Mouse (Mus musculus) common myeloid progenitor, adult 5-6 weeks (primary cell): ENCODE data around the gene Pyurf. TPM values are rescaled to one million over a fixed set of nuclear protein-coding genes. Genes with fewer than 3 reads are reported as not detected.

Experiments
- ATAC-seq: replicated peaks from 2 replicates; pipeline ENCODE4 v1.8.0; 2016; ENCODE audit warnings: low read depth, mild to moderate bottlenecking, moderate TSS enrichment, inconsistent platforms; ENCODE audit not compliant: poor library complexity, severe bottlenecking
- total RNA-seq: library from RNA; stranded (forward); fragments of 200-1000, 187-1606 nt; gene quantifications from 2 replicates; pipeline ENCODE4 v1.2.3, GENCODE M21; 2017

Gene Pyurf
- 16.9 and 18.0 TPM in 2 replicates for total RNA-seq

DNA sequence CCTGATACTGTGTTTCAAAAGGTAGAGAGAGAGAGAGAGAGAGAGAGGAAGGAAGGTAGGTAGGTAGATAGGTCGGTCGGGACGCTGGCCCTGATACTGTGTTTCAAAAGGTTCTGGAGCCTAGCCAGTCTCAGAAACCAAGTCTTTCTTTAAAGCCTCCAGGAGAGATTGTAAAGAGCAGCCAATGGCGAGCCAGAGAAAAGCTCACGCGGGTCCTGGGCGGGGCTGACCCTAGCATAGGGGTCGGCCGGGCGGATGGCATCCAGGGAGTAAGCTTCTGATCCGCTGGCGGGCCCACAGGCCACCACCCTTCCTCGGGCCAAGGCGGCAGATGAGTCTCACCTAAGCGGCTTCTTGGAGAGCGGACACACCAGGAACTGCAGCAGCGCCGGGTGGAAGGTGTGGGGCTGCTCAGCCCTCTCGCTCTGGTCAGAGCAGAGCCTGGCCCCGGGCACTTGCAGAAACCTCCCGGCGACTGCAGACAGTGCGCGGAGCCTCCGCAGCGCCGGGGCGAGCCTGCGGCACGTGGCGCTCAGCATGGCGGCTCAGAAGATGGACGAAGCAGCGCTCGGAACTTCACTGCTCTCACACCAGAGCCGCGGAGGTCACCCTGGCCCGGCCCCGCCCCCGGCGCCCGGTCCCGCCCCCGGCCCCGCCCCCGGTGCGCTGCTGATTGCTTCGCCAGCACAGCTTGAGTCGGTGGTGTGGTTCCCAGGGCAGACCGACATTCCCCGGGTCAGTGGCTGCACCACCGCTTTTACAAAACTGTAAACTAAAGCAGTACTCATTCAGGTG lies at the start of gene Pyurf:
Pyurf (minus strand) TSS at position 612 of the 795 bp plus-strand sequence.
- ATAC-seq, result peak; percentile 96

DNA sequence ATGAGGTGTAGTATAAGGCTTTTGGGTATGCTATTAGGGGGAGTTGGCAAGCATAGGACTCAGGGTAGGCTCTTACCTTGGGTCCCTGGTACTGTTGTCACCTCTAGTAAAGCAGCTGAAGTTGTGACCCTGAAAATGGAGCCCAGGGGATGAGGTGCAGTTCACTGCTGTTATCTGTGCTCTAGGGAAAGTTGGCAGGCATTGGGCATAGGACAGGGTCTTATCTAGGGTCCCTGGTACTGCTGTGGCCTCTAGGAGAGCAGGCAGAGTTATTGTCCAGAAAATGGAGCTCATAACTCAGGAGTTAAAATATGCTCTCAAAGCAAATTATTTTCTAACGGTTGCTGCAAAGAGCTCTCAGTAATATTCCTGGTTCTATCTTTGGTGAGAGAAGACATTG lies 29.5 kb upstream of the Pyurf start:
- no peak for ATAC-seq

DNA sequence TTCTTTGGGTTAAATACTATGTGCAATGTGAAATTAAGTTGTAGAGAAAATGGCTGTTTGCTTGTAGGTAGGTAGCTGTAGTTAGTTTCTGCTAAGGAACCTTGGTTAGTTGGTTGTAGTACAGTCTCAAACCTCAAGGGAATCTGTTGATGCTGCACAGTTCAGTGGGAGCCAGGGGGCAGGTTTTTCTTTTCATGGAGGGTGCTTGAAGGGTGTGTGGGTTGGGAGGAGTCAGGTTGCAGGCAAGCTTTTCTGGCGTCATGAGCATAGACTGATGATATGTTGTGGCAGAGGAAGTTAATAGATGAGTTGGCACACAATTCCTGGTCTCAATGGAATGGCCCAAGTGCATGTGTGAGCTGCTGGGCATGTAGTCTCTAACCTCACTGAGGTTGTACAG lies 19.8 kb upstream of the Pyurf start:
- ATAC-seq, result peak; percentile 84

GRCm38 (mm10) chr6:57706721-57707120 lies 14.8 kb upstream of the Pyurf start:
- no peak for ATAC-seq

GRCm38 (mm10) chr6:57703703-57704102 lies 11.8 kb upstream of the Pyurf start:
- peak; percentile 0; the same call in 1 of the 2 replicates for ATAC-seq

DNA sequence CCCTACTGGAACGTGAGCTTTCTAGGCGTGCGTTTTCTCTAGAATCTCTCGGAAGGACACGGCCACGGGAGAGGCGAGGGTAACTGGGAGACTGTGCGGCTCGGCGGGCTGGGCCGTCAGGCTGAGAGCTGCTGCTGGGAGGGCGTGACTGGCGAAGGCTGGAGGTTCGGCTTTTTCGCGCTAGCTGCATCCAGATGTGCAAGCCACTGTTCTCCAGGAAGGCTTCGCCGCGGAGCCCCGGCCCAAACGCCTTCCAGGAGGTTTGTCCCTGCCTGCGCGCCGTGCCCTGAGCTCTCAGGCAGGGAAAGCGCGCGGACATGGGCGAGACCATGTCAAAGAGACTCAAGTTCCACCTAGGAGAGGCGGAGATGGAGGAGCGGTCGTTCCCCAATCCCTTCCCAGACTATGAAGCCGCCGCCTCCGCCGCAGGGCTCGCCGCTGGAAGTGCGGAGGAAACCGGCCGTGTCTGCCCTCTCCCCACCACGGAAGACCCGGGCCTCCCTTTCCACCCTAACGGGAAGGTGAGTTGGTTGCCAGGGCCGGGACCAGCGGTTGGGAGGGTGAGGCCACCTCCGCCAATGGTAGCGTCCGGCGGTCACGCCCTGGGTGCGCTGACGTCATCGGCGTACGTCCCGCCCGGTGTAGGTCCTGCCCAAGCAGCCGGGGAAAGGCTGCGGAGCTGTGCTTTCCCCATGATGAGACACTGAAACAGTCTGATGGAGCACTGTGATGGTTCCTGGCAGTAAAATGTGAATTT lies 11.0 kb upstream of the Pyurf start:
- peak; percentile 92 for ATAC-seq

GRCm38 (mm10) chr6:57702376-57702742 lies 10.5 kb upstream of the Pyurf start, which contains the start of gene Lancl2:
Gene Lancl2 (plus strand): TSS chr6:57702540.
- peak; percentile 12 for ATAC-seq

GRCm38 (mm10) chr6:57701686-57702085 lies 9.8 kb upstream of the Pyurf start:
- no peak for ATAC-seq

DNA sequence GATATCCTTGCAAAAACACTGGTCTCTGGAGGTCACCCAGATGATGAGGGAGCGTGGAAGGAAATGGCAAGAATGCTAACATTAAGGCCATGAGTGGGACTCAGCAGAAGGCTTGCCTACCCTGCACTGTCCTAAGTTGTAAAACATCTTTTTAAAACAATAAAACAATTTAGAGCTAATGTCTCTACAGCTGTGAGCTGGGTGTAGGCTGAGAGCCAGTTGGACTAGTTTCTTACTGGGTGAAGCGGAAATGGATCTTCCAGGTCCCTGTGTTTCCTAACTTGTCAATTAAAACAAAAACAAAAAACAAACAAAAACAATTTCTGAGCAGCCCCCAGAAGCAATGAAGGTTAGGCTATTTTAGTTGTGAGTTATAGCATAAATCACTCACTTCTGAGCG lies 1.2 kb upstream of the Pyurf start:
- ATAC-seq, result no peak

GRCm38 (mm10) chr6:57684156-57684555 lies 7.7 kb downstream of the Pyurf start:
- ATAC-seq, result no peak

DNA sequence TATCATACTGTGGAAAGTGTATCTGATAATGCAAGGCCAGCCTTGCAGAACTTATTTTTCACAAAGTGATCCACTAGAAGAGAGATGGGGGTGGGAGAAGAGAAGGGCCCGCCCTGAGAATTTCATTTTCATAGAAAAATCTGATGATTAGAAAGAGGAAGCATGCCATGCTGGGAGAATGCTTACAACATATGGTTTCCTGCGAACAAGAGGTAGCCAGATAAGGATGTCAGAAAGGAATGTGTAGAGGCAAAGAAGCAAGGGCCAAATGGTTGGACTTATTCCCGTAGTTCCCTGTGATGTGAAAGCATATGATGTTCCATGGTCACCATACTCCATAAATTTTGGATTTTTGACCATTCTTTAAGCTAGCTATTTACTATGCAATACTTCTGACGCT lies 30.6 kb downstream of the Pyurf start:
- peak; percentile 71 for ATAC-seq

DNA sequence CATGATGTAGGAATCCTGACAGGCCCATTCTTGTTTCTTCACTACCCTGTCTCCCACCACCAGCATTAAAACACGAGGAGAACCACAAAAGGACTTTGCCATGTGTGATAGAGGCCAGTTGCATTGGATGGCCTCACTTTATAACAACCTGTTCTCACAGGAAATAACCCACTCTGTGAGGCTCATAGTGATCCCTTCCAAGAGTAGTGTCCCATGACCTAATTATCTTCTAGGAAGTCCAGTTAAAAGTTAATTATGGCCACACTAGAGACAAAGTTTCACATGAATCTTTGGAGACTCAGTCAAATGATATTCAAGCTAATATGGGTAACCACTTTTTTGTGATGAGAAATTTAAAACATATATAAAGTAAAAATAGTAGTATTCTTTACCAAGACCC lies 44.6 kb downstream of the Pyurf start:
- ATAC-seq, result no peak

DNA sequence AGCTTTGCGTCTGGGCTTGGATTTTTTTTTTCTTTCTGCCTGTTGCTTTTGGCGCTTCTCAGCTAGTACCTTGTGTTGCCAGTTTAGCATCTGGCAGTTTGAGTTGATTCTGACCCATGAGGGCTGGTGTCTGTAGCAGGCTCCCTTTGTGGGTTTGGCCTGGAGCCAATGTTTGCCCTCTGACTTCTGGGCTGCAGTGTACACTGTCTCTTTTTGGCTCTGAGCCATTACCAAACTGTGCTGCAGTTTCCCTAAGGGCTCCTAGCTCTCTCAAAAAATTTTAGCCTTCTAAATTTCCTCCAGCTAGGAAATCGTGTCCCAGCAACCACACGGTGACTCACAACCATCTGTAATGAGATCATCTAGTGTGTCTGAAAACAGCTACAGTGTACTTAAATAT lies 50.1 kb downstream of the Pyurf start:
- peak; percentile 98 for ATAC-seq

GRCm38 (mm10) chr6:57639531-57639930 lies 52.3 kb downstream of the Pyurf start:
- ATAC-seq, result no peak

Other genes starting within 250 kb of the Pyurf start
- 25.0 and 32.1 TPM in 2 replicates for gene Ppm1k, start 156.6 kb downstream of the Pyurf start, total RNA-seq
- 16.2 and 18.3 TPM in 2 replicates for gene Herc6, start 111.1 kb downstream of the Pyurf start, total RNA-seq
- gene Lancl2, start 10.5 kb upstream of the Pyurf start, total RNA-seq, result 39.9 and 40.8 TPM in 2 replicates
- 22.8 and 26.0 TPM in 2 replicates for gene Vopp1, start 133.1 kb upstream of the Pyurf start, total RNA-seq
- not detected in 2 replicates for gene Vmn1r21, start 158.3 kb upstream of the Pyurf start, total RNA-seq
- gene Vmn1r22, start 215.9 kb upstream of the Pyurf start, total RNA-seq, result not detected in 2 replicates
- gene Vmn1r23, start 234.8 kb upstream of the Pyurf start, total RNA-seq, result not detected in 2 replicates